Mouse (Mus musculus) skeletal muscle tissue, adult 2 months (tissue): ENCODE data around the gene Hepacam.
A peak's percentile ranks its signal among the peaks of the same experiment; 100 is the strongest.

Source experiments
- DNase-seq: peaks from one replicate; pipeline ENCODE4 v3.0.0-alpha.2; 2012; ENCODE audit warnings: low read depth, low spot score

Hepacam gene

DNA sequence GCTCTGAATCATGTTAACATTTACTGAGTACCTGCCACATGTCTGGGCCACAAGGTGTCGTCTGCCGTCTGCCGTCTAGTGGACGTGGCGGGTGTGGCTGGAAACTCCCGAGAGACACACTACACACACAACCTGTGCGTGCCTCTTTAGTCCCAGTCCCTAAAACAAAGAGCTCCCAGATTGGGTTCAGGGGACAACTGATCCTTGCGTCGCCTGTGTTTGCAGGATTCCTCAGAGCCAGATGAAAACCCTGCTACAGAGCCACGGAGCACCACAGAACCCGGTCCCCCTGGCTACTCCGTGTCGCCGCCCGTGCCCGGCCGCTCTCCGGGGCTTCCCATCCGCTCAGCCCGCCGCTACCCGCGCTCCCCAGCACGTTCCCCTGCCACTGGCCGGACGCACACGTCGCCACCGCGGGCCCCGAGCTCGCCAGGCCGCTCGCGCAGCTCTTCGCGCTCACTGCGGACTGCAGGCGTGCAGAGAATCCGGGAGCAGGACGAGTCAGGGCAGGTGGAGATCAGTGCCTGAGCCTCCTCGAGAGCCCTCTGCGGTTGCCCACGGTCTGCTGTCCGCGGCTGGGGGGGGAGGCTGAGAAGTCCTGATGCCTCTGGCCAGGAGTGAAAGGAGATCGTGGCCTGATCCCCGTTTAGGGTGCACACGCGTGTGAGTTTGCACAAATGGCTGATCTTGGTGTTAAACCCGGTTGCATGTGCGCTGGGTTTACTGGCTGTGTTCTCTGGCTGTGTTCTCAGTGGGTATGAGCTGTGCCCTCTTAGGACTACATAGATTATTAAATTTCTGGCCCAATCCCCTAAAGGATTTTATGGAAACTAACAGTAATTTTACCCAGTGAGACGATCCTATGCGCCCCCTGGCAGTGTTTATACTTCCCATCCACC is 17.4 kb downstream of the Hepacam start:
- DNase-seq, result no peak

DNA sequence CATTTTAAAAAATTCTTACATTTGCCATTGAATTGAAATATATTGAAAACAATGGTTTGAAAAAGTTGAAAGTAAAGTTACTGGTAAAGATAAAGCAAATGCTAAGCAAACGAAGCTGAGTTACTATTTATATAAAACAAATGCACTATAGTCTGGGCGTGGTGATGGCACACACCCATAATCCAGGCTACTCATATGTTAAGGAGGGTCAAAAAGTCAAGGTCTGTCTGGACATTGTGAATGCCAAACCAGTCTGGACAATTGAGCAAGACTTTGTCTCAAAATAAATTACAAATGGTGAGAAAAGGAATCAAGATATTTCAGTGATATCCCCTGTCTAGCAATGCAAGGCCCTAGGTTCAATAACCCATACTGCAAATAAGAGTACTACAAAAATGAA is 23.7 kb downstream of the Hepacam start:
- no peak for DNase-seq

DNA sequence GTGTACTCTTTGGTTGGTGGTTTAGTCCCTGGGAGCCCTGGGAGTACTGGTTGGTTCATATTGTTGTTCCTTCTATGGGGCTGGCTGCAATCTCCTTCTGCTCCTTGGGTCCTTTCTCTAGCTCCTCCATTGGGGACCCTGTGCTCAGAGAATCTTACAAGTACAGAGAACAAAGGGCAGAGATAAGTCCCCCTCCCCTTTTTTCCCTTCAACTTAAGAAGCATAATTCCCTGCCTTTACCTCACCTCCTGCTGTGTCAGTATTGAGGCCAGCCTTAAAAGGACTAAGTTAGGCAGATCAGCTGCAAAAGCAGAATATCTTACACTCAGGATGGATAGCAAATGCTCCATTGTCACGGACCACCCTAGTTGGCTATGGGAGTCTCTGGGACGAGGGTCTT is 24.9 kb downstream of the Hepacam start:
- DNase-seq, result no peak

DNA sequence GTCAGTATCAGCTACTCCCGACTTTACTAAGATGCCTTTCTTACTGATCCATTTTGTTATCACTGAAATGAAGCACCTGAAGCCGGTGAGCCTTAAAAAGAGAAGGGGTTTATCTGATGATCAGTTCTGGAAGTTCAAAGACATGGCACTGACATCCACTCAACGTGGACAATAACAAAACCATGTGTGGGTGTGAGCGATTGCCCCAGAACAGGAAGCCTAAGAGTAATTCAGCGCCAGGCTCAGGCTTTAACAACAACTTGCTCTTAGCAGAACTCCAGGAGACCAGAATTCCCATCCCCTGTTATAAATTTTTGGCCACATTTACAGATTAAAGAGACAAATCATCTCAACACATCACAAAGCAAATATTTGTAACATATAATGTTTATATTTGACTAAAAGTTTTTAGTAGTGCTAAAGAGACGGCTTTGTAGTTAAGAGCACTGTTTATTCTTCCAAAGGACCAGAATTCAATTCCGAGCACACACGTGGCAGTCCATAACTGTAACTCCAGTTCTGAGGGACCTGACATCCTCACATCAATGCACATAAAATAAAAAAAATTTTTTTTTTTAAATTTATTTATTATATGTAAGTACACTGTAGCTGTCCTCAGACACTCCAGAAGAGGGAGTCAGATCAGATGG is 26.5 kb downstream of the Hepacam start:
- no peak for DNase-seq

- peak; percentile 20 for DNase-seq
Observed at GRCm38 (mm10) chr9:37400585-37400984, 33.4 kb downstream of the Hepacam start.

DNA sequence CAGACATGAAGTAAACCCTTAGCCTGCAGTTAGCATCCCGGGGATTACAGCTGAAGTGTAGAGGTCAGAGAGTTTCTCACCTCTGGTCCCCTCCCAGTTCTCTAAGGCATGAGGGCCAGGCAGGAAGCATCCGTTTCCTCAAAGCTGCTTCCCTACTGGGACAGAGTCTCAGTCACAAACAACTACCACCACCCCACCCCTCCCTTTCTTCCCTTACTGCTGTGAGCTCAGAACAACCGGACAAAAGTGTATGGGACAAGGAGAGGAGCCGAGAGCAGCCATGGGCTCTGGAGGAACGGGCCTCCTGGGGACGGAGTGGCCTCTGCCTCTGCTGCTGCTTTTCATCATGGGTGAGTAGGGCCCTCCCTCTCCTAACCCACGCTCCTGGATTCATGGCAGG is 34.7 kb downstream of the Hepacam start, which contains the start of gene Robo4:
TSS of gene Robo4 (plus strand) at position 96 of the 400 bp plus-strand sequence.
- DNase-seq, result peak; percentile 26

- no peak for DNase-seq
Observed at GRCm38 (mm10) chr9:37402501-37402900, 35.4 kb downstream of the Hepacam start.

GRCm38 (mm10) chr9:37403011-37403410 is 35.9 kb downstream of the Hepacam start:
- DNase-seq, result no peak

- DNase-seq, result no peak
Observed at GRCm38 (mm10) chr9:37406372-37406771, 39.2 kb downstream of the Hepacam start.

DNA sequence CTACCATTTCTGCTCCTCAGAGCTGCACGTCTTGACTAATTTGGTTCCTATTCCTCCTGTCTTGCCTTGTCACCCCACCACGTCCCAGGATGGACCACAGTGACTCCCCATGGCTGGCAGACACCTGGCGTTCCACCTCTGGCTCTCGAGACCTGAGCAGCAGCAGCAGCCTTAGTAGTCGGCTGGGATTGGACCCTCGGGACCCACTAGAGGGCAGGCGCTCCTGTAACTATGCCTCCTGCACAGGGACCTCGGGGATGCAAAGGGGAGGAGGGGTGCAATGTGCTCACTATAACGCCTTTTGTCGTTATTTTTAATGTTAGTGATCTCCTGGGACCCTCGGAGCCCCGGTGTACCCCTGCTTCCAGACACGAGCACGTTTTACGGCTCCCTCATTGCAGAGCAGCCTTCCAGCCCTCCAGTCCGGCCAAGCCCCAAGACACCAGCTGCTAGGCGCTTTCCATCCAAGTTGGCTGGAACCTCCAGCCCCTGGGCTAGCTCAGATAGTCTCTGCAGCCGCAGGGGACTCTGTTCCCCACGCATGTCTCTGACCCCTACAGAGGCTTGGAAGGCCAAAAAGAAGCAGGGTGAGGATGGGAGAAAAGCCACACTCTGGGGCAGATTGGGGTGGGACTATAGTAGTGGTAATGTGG is 40.8 kb downstream of the Hepacam start:
- DNase-seq, result no peak

GRCm38 (mm10) chr9:37409698-37410445 is 42.7 kb downstream of the Hepacam start:
- DNase-seq, result no peak

GRCm38 (mm10) chr9:37412989-37413388 is 45.8 kb downstream of the Hepacam start:
- DNase-seq, result no peak

DNA sequence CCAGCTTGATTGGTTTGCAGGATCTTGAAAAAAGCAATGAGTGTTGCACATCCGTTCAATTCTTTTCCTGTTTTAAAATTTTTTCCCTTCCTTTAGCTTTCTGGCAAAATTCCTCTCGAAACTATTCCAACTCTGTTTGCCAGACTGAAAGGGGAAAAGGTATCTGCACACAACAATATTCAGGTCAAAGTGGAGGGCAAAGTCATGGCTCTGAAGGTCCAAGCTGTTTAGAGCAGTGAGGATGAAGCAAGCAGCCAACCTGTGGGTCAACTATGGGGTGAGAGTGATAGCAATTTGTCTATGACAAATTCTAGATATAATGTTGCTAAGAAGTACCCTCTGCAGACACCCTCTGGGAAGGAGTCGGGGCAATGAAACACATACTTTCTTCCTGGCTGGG is 47.5 kb downstream of the Hepacam start:
- DNase-seq, result no peak

- no peak for DNase-seq
Observed at GRCm38 (mm10) chr9:37418791-37419190, 51.6 kb downstream of the Hepacam start.

GRCm38 (mm10) chr9:37420676-37421075 is 53.5 kb downstream of the Hepacam start:
- peak; percentile 66 for DNase-seq

DNA sequence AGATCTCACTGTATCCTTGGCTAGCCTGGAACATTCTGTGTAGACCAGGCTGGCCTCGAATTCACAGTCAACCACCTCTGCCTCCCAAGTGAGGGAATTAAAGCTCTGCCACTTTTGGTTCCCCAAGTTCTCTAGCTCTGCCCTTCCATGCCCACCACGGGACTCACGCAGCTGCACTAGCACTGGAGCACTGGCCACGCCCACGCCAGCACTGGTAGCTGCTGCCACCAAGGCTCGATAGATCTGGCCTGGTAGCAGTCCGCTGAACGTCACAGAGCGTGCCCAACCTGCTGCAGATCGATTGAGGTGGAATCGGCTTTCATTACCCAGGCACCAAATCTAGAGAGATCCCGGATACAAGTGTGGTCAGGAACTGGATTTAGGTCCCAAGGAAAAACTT is 54.1 kb downstream of the Hepacam start:
- DNase-seq, result no peak

DNA sequence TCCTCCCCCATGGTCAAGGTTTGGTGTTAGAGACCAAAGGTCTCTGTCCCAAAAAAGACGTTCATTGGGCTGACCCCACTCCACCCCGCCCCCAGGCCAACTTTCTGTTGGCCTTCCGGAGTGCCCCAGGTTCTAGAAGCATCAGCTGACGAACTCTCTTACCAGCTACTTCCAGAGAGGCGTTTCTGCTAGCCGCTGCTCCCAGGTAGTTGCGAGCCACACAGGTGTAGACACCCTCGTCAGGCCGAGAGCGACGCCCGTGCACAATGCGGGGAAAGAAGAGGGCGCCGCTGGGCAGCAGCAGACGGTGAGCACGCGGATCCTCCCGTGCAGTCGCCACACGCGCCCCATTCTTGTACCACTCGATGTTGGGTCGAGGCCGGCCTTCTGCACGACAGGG is 62.2 kb downstream of the Hepacam start:
- DNase-seq, result no peak

- DNase-seq, result peak; percentile 77
Observed at GRCm38 (mm10) chr9:37430582-37430981, 63.4 kb downstream of the Hepacam start.

DNA sequence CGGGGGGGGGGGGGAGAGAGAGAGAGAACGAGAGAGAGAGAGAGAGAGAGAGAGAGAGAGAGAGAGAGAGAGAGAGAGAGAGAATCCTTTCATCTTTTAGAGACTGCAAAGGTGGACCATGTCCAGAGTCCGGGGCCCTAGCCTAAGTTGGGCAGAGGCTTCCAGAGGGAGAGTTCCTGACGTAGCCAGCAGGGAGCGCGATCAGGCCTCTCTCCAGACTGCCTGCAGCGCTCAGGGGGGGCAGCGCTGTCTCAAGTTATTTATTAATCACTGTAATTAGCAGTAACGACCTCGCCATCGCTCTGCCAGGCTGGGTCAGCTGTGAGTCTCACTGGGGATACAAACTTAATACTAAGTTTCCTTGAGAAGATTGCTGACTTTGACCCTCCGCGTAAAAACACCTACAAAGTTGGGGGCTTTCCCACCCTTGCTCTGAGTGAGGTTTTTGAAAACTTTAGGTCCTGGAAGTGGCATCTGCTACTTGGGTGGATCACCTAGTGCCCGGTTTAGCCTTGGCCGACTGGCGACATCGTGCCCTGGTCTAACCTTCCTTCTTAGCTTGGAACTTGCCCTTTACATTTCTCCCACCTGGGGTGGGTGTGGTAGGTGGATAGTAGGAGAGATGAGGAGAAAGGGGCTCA is 65.0 kb downstream of the Hepacam start:
- no peak for DNase-seq

DNA sequence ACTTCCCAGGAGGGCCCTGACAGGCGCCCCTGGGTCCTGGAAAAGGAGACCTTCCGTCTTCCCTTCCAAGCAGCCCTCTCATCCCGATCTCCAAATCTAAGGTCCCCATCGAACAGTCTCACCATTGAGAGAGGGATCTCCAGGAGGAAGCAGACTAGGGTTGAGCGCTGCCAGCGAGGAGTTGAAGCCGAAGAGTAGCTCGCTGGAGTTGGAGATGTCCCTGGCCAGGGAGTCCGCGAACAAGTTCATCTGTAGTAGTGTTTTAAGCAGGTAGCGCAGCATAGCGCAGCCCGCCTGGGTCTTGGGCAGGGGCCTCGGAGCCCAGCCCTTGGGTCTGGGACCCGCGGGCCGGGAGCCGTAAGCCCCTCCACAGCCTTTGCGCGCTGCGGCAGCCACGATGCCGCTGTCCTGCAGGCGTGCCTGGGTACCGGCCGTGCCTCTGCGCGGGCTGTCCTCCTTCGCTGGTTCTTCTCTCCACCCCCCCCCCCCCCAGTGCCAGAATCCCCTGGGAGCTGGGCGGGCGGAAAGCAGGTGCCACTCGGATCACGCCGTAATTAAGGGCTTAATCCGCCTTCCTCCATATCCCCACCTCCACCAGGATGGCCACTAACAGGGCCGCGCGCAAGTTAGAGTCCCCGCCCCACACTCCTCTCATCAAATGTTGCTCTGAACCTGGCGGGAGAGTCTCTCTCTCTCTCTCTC is 65.7 kb downstream of the Hepacam start, which contains the start of gene Robo3:
TSS of gene Robo3 (minus strand) at position 527 of the 702 bp plus-strand sequence.
- no peak for DNase-seq
